In genomic region chr17:44171930-44172329, GRCm38 (mm10) we compare ENCODE assay signal across 23 mouse cellular contexts. TPM values are rescaled to one million over a fixed set of nuclear protein-coding genes. Genes with fewer than 3 reads are reported as not detected.
A peak's percentile ranks its signal among the peaks of the same experiment; 100 is the strongest.
DNase-seq lines count a peak whose midpoint lies in the region; ATAC-seq and TF ChIP-seq lines count a peak whose summit lies in the region.
"Had no signal": no experiment of that assay in that cellular context is flagged by ENCODE, and none has a peak within 500 bp of the region (broad histone marks: within the 10 kb centered on the region; RNA-seq: fewer than 3 reads in every experiment).

No protein-coding gene starts in this region.

- H3K27ac ChIP-seq in gastrocnemius, adult 2 months, result no peak overlapping the region
- no peak overlapping the region for H3K27ac ChIP-seq in left cerebral cortex, adult 2 months
- H3K27ac ChIP-seq in CH12.LX (ENCODE audit: insufficient read depth, low read depth), result no peak overlapping the region
- H3K27ac ChIP-seq: forebrain, embryonic 10.5 days; heart, embryonic 15.5 days; limb, embryonic 12.5 days had no signal

- no peak for TF ChIP-seq EP300 in CH12.LX (IDR thresholded peaks at IDR 0.05; ENCODE audit: low read length)

- H3K4me3 ChIP-seq in gastrocnemius, adult 2 months, result no peak overlapping the region
- no peak overlapping the region for H3K4me3 ChIP-seq in left cerebral cortex, adult 2 months
- H3K4me3 ChIP-seq in CH12.LX (replicated peaks in 1 of 3; ENCODE audit: low read depth in 2 of 3, low read length in 2 of 3, poor library complexity in 1 of 3), result no peak overlapping the region
- H3K4me3 ChIP-seq: forebrain, embryonic 10.5 days; heart, embryonic 15.5 days; limb, embryonic 12.5 days had no signal

- ATAC-seq in CD4-positive, CD25-positive, alpha-beta regulatory T cell, adult 4 months, result no peak
- ATAC-seq: activated CD4-positive, CD25-positive, alpha-beta regulatory T cell, adult 4 months; midbrain, embryonic 16.5 days had no signal

- H3K36me3 ChIP-seq in CH12.LX (replicated peaks in 1 of 2; ENCODE audit: control insufficient read depth in 1 of 2, insufficient read depth in 1 of 2, low read length in 1 of 2), result no peaks in the 10 kb centered on the region
- H3K36me3 ChIP-seq: forebrain, embryonic 10.5 days; heart, embryonic 15.5 days; limb, embryonic 12.5 days had no signal

- no peaks in the 10 kb centered on the region for H3K79me2 ChIP-seq in CH12.LX (replicated peaks; ENCODE audit: control insufficient read depth, extremely low read depth, insufficient read depth, poor library complexity, severe bottlenecking)

- dilution Hi-C loops in CH12.LX (cut with MboI; ENCODE audit: extremely low pct_ligation_motif_present, extremely low pct_unique_long_range_greater_than_20kb, low sequenced_read_pairs), result no loop called here

- no peak overlapping the region for H3K9ac ChIP-seq in CH12.LX (ENCODE audit: insufficient read depth, low read depth)
- H3K9ac ChIP-seq: heart, embryonic 15.5 days; limb, embryonic 12.5 days had no signal

- peaks cover 11% of the 10 kb centered on the region for H3K27me3 ChIP-seq in CH12.LX (replicated peaks)
- H3K27me3 ChIP-seq: heart, embryonic 15.5 days; limb, embryonic 12.5 days had no signal

- no peak; the same call in none of the 2 replicates for TF ChIP-seq RAD21 in CH12.LX (IDR thresholded peaks at IDR 0.05; ENCODE audit: low read depth, low read length)

- intact Hi-C loops in gastrocnemius, adult 2 months (cut with DNase I), result no loop called here
- intact Hi-C loops in gastrocnemius, postnatal 14 days (cut with DNase I; ENCODE audit: low total_unique reads), result no loop called here
- intact Hi-C loops in left cerebral cortex, adult 2 months (cut with DNase I), result no loop called here
- intact Hi-C loops in left cerebral cortex, postnatal 25 days (cut with DNase I), result no loop called here

- no peaks in the 10 kb centered on the region for H3K9me3 ChIP-seq in CH12.LX (replicated peaks; ENCODE audit: low read length)
- H3K9me3 ChIP-seq: forebrain, embryonic 10.5 days; heart, embryonic 15.5 days; limb, embryonic 12.5 days had no signal

- H3K4me1 ChIP-seq in CH12.LX (ENCODE audit: control insufficient read depth in 1 of 2, insufficient read depth in 2 of 2), result peaks cover 0 to 6% of the 10 kb centered on the region in 2 experiments; a peak in 2 of 4 replicates
- H3K4me1 ChIP-seq: limb, embryonic 12.5 days had no signal

- no peak overlapping the region for H3K4me2 ChIP-seq in CH12.LX (ENCODE audit: insufficient read depth, low read depth, poor library complexity, severe bottlenecking)
- H3K4me2 ChIP-seq: heart, embryonic 15.5 days; limb, embryonic 12.5 days had no signal

- no peak for DNase-seq in gastrocnemius, adult 2 months
- no peak for DNase-seq in gastrocnemius, postnatal 14 days
- DNase-seq in left cerebral cortex, adult 2 months (ENCODE audit: extremely low spot score in 1 of 2, low spot score in 2 of 2), result no peak
- DNase-seq in left cerebral cortex, postnatal 25 days (ENCODE audit: low spot score in 2 of 2), result no peak
- DNase-seq in CH12.LX (ENCODE audit: extremely low read depth) (no peak), ZHBTc4 (ENCODE audit: low read depth, low spot score) (peak; percentile 61)
- no peak for DNase-seq in ovary, adult 18-20 months (ENCODE audit: low spot score)
- DNase-seq: adrenal gland, postnatal 10 days; cerebellum, adult 18-20 months; cerebellum, postnatal 36 days; heart, adult 18-20 months; kidney, adult 9 months; kidney, postnatal 25 days; lung, adult 18-20 months; lung, postnatal 36 days; right cerebral cortex, postnatal 25 days; thymus, postnatal 14 days had no signal

- in situ Hi-C loops in CH12.LX (cut with MboI; ENCODE audit: low pct_ligation_motif_present, low pct_unique_long_range_greater_than_20kb, low sequenced_read_pairs), result no loop called here

- TF ChIP-seq POLR2A in CH12.LX (IDR thresholded peaks at IDR 0.05; ENCODE audit: low read depth, low read length), result no peak

- TF ChIP-seq CTCF in gastrocnemius, adult 2 months (IDR thresholded peaks at IDR 0.05), result peak; percentile 30; the same call in 1 of the 2 replicates
- TF ChIP-seq CTCF in left cerebral cortex, adult 2 months (IDR thresholded peaks at IDR 0.05), result peak; percentile 13
- TF ChIP-seq CTCF in CH12.LX (conservative IDR thresholded peaks at IDR 0.05 in 1 of 2, IDR thresholded peaks at IDR 0.05 in 1 of 2; ENCODE audit: low read depth in 2 of 2, low read length in 2 of 2), result 0 out of 4 replicates have a peak, but pooled peaks have one; percentile 12 to 15

TF ChIP-seq in CH12.LX, 34 proteins besides CTCF, POLR2A, EP300 and RAD21:
- TF ChIP-seq JUND (conservative IDR thresholded peaks at IDR 0.05; ENCODE audit: low read depth, low read length), result no peak
- no peak for TF ChIP-seq IRF4 (IDR thresholded peaks at IDR 0.05; ENCODE audit: low read depth, low read length)
- TF ChIP-seq GABPA (IDR thresholded peaks at IDR 0.05; ENCODE audit: insufficient replicate concordance, low read depth, low read length), result no peak
- no peak for TF ChIP-seq ZKSCAN1 (IDR thresholded peaks at IDR 0.05; ENCODE audit: borderline replicate concordance, low read depth, low read length)
- TF ChIP-seq MXI1 (IDR thresholded peaks at IDR 0.05; ENCODE audit: low read depth, low read length), result no peak
- no peak for TF ChIP-seq TBP (conservative IDR thresholded peaks at IDR 0.05; ENCODE audit: low read depth, low read length)
- no peak for TF ChIP-seq UBTF (IDR thresholded peaks at IDR 0.05; ENCODE audit: low read depth, low read length)
- TF ChIP-seq MAZ (IDR thresholded peaks at IDR 0.05; ENCODE audit: low read depth, low read length), result no peak
- no peak for TF ChIP-seq SMC3 (IDR thresholded peaks at IDR 0.05; ENCODE audit: low read depth, low read length)
- no peak for TF ChIP-seq CHD1 (IDR thresholded peaks at IDR 0.05; ENCODE audit: low read depth, low read length)
- no peak for TF ChIP-seq MYC (IDR thresholded peaks at IDR 0.05; ENCODE audit: low read depth, low read length)
- TF ChIP-seq ZC3H11A (IDR thresholded peaks at IDR 0.05; ENCODE audit: low read depth, low read length), result no peak
- no peak for TF ChIP-seq RCOR1 (conservative IDR thresholded peaks at IDR 0.05; ENCODE audit: low read depth, low read length)
- TF ChIP-seq PAX5 (IDR thresholded peaks at IDR 0.05; ENCODE audit: low read length), result no peak

RNA-seq across cellular contexts. Expression of gene Clic5, which starts 16.5 kb away (rescaled TPM):
- 100 to 1,000 TPM; 121 to 159 TPM for total RNA-seq in gastrocnemius, adult 2 months (2021)
- total RNA-seq in gastrocnemius, postnatal 14 days (2021), result 10 to 100 TPM; 96.2 to 97.6 TPM
- total RNA-seq in left cerebral cortex, adult 2 months (2021), result 1 to 10 TPM; 4.5 to 4.7 TPM
- 1 to 10 TPM; 3.4 to 4.1 TPM for total RNA-seq in left cerebral cortex, postnatal 25 days (2021)
- total RNA-seq in CH12.LX (2012; rRNA removed), result not detected in 2 replicates
- not detected in 2 replicates for total RNA-seq in CH12.LX (2014; rRNA removed)
- polyA plus RNA-seq in CH12.LX (2012; ENCODE audit: insufficient read length, low read depth), result not detected in 2 replicates
- under 1 TPM in 1 of 2 experiments, not detected in 1; 0.28 TPM for polyA plus RNA-seq in CD4-positive, CD25-positive, alpha-beta regulatory T cell, adult 4 months (2017; shearing (Covaris generic))

Comparison
In these comparisons a context has a peak if more than half of its experiments do, and no peak if none do; other contexts are left out.
1. RNA of gene Clic5, which starts 16.5 kb away (total RNA-seq): 121 to 159 TPM in gastrocnemius, adult 2 months and 96.2 to 97.6 TPM in gastrocnemius, postnatal 14 days; 4.5 to 4.7 TPM in left cerebral cortex, adult 2 months, 3.4 to 4.1 TPM in left cerebral cortex, postnatal 25 days and not detected in CH12.LX; every median in the first group is over 10 times any median in the second.
2. Peak in every context shown above with its lines, with median percentiles within 50 percentile points of each other: CTCF ChIP-seq.